Mouse (Mus musculus) ovary, postnatal 10 days (tissue): Measurements from ENCODE around the gene Brd2.

ENCODE experiments used
- DNase-seq: peaks from one replicate; pipeline ENCODE4 v3.0.0; 2022; ENCODE audit warnings: low spot score

The Brd2 gene

DNA sequence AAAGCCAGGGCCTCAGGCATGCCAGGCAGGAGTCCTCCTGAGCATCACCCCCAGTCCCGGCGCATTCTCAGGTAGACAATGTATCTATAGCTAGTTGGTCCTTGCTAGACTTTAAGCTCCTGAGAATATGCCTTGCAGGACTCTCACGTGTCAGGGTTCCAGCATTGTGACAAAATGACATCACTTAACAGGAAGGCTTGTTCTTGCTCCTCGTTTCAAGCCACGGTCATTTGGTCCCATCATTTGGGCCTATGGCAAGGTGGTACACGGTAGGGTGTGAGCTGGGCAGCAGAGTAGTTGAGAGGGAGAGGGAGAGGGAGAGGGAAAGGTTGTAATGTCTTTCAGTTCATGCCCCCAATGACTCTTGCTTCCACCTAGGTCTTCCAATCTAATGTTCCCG lies 9.5 kb upstream of the Brd2 start:
- DNase-seq = no peak

DNA sequence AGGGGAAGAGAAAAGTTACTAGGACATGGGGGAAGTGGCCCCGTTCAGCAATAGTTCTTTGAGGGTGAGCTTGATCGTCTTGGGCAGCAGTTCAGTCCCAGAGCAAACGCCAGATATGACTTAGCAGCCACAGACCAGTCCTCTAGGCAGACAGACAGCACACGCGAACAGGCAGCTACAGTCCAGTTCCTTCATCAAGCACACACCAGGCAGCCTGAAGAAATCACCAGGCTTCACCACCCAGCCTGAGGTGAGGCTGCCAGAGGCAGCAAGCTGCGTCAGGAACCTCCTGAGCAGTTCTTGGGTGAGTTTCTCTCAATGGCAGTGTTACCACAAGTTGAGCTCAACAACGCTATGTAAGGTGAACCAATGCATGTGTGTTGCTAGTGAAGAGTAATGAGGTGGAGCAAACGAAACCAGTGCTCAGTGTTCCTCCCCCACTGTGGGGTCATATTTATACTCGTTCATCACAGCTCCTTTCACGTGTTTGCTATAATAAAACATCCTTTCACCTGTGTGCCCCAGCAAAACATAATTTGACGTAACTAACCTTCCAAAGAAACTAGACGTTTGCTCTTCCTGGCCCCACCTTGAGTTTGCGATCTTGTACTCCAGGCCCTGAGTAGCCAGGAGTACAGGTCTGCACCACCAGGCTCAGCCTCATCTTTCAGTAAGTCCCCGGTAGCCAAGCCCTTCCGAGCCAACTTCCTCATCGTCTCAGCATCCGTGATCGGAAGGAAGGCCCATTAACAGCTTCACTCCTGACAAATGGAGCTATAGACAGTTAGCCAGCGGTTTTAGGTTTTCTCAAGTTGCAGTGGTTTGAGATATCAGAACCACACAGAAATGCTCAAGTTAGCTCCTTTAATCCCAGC lies 7.9 kb upstream of the Brd2 start:
- DNase-seq = no peak

DNA sequence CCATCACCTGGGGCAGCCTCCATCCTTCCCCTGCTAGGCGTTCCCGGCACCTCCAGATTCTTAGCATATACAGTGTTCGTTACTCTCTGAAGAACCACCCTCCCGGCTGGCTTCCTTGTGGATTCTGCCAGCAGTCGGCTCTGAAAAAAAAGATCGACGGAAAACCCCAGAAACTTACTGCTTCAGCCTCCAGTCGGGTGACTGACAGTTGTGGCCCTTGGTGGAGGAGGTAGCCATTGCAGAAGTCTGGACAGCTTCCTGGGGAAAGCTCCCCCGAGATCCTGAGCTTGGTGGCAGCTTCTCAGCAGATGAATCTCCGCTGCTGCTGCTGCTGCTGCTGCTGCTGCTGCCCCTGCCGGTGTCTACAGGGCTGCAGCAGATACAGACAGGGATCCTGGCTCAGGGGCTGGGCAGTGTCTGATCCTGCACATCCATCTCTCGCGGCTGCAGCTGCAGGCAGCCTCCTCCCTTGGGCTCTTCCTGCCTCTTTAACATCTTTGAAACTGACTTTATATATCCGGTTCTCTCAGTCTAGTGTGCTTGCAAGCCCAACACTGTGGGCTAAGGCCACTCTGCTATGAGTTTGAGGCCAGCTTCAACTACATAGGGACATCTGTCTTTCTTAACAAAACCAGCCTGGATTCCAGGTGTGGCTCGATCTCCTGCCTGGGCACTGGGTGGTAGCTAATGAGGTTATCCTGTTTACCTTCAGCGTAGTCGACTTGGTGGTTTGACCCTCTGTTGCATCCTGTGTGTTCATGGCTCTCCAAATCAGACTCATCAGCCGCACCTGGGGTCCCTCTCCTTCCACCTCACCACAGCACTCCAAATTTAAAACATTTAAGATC lies 6.7 kb upstream of the Brd2 start:
- DNase-seq = no peak

DNA sequence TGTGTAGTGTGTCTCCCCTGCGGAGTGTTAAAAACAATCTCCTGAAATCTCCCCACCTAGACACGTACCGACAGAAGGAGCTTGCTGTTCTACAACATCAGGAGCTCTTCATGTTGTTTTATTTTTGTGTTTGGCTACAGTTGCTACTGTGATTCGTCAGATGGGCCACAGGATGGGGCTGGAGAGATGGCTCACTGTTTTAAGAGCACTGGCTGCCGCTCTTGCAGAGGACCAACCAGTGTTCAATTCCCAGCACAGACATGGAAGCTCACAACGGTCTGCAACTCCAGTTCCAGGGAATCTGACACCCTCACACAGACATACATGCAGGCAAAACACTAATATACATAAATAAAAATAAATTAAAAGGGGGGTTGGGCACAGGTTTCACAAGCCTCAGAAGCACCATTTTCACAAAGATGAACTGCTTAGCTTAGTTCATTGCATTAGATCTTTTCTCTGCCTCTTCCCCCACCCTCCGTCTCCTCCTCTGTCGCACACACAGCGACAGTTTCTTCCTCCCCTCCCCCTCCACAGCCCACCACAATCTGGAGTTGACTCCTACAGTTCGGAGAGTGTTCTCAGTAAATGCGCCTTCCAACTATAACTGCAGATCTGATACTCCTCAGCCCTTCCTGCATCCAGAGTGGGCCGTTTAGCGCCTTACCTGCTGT lies 6.0 kb upstream of the Brd2 start:
- no peak for DNase-seq

DNA sequence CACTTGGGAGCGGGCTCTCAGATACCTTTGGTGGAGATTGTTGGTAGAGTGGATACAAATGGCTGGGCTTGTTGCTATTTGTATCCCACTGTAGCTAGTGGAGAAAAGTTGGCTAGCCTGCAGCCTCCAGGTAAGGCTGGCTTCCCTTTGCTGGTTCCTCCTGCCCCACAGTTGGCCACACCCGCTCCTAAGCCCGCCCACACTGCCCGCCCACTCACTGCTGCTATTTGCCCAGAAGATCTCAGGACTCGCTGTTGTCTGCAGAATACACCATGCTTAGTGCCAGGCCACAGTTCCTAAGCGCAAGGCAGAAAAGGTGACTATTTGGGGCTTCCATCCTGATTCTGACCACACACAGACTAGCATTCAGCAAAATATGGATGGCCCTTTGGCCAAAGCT lies 5.0 kb upstream of the Brd2 start:
- no peak for DNase-seq

DNA sequence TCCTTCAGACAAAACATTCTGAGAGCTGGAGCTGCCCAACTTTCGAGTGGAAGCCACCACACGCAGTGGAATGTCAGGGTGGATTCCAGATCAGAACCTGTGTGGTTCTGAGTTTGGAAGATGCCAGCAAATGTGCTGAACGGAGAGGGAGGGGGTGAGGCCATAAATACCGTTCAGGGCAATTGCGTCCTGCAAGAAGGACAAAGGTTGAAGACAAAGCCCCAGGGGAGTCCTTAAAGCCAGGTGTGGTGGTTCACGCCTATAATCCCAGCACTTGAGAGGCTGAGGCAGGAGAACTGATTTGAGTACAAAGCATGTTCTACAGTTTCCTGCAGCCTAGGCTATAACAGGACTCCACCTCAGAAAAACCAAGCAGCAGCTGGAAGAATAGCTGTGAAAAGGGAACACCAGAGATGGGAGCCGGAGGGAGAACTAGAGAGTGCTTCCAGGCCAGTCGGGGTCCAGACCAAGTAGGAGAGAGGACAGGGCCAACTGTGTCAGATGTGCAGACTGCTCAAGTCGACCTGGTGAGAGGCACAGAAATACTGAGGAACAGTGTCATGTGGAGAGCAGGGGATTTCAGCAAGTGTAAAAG lies 4.5 kb upstream of the Brd2 start:
- DNase-seq = no peak

DNA sequence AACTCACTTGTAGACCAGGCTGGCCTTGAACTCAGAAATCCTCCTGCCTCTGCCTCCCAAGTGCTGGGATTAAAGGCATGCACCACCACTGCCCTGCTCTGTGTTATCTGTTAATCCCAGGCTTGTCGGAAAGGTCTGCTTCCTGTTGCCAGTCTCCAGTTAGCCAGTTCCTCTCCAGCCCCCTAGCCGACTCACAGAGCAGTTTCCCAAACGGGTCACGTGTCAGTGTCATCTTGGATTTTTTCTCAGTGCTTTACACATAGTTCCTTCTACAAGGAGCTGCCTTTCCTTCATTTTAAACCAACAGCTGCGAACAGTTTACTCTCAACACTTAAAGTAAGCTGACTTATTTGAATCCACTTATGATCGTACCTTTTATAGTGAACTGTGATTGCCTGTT lies 2.2 kb upstream of the Brd2 start:
- no peak for DNase-seq

DNA sequence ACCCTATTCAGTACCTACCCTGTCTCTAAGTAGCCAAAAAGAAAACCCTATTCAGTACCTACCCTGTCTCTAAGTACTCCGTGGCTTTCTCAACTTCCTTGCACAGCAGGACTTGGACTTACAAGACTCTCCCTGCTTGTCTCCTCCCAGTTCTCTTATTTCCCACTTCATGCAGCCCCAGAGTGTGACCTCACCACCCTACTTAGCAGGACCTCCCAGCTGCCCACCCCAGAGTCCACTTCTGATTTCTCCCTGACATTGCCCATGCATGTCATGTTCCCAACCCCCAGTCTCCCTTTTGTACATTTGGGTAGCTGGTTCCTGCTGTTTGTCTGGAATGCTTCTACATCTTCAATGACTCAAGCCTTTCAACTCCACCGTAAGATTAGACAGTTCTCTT lies 1.1 kb upstream of the Brd2 start:
- DNase-seq = no peak

DNA sequence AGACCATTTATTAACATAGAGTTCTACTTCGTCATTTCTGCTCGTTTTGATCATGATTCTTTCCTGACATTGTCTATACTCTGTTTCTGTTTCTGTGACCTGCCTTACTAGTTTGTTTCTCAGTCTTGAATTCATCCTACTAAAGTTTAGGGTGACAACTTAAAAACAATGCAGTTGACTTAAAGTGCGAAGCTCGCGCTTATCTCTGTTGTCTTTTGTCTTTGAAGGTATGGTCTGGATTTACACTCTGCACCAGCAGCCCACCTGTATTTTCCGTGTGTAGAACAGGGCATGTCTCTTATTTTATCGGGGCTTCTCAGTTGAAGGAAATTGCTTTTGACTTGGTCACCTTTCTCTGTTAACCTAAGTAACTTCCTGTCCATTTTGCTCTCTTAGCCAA lies 677 bp upstream of the Brd2 start:
- DNase-seq = no peak

DNA sequence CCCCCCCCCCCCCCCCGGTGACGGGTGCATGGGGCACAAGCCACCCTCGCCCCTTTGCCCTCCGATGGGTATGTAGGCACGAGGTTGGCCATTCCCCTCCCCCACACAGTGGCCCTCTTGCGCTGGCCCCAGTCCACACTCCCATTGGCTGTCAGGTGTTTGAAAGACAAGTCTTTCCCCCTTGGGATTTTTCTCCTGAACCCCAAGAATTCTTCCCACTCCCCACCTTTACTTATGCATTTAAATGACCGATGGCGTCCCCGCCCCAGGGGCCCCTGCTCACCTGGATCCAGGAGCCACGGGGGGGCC lies 601 bp downstream of the Brd2 start:
- DNase-seq = peak; percentile 63

DNA sequence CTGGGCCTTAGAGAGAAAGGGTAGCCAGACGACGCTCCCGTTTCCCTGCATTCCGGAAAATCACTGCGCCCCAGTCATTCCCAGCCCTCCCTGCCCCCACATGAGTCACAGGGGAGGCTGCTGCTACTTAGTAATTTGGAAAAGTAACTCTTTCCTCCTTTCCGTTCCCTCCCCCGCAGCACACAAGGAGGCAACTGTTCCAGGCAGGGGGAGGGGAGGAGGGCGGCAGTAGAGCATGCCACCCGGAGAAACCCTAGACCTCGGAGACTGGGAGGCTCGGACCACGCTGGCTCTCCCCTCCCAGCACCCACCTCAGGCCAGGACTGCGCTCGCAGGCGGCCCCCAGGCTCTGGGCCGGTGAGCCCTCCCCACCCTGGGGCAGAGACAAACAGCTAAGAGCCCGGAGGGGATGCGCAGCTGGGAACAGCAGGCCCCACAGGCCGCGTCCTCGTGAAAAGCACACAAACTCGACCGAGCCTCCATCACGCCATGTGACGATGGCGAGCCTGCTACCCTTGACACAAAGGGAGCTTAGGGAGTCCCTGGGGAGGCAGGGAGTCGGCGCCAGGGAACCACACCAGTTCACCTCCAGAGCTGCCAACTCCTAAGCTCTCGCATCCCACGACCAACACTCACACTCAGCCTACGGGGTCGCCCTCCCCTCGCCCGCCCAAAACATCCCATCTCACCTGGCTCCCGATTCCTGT lies 1.1 kb downstream of the Brd2 start:
- peak; percentile 85 for DNase-seq

DNA sequence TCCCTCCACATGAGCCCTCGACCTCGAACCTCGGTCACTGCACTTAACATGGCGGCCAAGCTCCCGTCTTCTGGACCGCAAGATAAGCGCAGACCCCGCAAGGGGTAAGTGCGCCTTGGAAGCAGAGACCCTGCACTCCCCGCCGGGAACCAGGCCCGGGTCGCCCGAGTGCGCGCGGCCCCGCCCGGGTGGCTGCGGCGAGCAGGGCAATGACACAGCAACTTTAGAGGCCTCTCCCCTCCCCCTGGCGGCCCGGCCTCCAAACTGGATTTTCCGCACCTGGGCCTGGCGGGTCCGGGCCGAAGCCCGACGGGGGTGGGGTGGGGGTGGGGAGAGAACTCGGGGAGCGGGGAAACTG lies 1.6 kb downstream of the Brd2 start:
- peak; percentile 70 for DNase-seq

DNA sequence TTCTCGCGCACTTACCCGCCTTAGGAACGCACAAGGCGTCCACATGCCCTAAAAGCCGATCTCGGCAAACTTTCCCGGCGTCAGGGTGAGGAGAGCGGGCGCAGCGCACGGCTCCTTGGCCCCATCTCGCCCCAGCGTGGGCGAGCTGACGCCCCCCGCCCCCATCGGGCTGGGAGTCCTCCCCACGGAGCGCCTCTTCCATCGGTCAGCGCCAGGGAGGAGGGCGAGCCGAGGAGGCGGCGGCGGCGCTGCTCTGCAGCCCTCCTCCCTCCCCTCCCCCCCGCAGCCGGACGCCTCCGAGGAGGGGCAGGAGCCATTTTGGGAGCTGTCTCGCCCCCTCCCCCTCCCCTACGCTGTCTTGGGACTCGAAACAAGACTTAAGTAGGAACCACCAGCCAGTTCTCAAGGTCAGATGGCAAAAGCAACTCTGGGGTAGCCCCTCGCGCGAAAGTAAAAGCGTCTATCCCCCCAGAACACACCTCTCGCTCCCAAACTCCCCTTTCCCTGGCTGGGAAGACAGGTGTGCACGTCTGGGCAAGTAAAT lies 2.2 kb downstream of the Brd2 start:
- DNase-seq = peak; percentile 67

DNA sequence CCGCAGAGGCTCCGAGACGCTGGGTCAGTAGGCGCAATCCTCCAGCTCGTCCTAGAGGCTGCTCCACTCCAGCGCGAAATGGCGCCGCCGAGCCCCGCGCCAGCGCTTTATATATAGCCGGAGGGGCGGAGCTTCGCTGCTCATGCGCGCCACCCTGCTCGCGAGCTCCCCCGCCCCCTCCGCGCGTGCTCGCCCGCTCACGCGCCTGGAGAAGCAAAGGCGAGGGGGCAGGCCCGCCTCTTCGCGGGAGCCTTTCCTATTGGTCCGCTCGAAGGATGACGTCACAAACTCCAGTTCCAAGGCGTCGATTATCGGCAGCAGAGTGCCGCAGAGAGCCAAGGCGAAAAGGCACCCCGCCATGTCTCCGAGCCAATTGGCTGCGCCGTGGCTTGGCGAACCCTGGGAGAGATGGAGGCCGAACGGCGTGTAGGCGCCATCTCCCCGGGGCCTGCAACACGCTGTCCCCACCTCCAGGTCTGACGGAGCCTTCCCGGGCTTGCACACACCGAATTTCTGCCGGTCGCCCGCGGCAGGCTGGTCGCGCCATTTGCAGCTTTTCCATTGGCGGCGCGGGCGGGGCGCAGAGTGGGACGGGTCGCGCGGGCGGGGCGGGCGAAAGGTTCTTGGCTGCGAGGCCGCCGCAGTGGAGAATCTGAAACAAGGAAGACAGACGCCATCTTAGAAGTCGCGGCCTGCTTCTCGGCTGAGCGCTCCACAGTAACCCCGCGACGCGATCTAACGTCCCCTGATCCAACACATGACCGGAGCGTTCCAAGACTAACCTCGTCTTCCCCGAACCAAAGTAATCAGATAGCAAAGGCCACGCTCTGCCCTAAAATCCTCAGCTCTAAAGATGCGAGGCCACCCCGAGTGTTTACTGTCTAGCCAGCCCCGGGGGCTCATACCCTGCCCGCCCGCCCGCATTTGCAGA lies 2.9 kb downstream of the Brd2 start, which contains the start of gene H2-DMa:
H2-DMa (plus strand) TSS at position 293 of the 931 bp plus-strand sequence.
- peak; percentile 99 for DNase-seq

DNA sequence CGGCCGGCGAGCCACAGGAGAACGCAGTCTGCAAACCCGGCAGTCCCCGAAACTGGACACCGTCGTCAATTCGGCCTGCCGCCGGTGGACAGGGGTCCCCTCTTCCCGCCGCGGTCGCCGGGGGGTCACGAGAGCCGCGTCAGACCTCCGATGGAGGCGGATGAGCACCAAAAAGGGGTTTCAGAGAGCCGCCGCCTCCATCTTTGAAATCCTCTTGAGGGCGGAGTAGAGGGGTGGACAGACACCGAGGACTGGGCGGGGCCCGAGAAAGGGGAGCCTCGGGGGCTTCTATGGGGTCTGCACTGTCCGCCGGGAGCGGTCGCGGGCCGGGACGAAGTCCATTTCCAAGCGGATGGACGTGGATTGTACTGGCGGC lies 3.6 kb downstream of the Brd2 start:
- DNase-seq = no peak

DNA sequence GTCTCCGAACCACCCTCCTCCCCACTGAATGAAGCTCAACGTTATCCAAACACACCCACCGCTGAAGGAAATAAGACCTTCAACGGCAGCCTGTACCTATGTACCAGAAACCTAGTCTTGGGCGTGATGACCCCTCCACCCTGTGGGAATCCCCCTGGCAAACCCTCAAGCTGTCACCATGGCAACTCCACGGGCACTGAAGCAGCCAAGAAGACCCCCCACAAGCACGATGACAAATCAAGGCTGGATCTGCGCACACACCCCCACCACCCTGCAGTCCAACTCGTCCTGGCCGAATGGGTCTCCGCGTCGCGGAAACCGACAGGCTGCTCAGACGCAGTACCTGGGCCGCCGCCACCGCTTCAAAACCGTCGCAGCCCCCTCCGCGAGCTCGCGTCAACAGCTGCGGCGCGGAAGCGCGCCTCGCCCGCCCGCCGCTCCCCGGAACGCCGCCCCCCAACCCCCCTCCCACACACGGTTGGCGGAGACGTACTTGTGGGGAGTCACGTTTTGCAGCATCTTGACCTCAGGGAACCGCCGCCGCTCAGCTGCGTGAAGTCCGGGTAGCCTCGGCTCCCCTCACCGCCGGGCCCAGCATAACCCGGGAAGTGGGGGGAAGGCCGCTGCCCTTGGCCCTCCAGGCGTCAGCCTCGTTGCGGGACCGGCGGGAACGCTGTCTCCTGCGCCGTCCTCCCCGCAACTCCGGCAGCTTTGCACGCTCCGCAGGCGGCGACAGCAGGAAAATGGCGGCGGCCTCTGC lies 4.1 kb downstream of the Brd2 start:
- DNase-seq = peak; percentile 22

DNA sequence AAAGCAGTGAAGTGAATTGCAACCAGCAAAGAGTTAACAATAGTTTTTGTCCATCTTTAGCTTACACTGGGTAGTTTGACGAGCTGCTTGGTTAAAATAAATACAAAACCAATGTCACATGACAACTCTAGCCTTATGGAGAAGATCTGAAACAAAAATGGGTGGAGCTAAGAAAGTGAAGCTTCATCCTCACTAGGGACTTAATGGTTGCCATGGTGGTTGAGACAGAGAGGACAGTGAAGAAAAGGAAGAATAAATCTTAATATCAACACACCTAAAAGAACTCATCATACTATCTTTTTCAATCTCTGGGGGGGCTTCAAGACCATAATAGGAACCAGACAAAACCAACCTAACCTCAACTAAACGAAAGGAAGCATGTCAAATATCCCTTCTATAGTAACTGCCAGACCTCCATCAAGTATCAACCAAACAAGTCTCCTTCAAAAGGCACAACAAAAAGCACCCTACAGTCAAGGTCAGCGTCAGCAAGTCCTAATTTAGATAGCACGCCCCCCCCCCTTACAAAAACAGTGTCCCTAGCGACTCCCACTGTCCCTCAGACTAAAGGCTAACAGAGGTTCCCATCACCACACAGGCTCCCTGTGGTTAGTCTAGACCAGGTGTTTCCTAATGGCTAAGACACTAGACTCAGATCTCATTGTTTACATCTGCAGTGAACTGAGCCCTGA lies 4.9 kb downstream of the Brd2 start:
- no peak for DNase-seq

DNA sequence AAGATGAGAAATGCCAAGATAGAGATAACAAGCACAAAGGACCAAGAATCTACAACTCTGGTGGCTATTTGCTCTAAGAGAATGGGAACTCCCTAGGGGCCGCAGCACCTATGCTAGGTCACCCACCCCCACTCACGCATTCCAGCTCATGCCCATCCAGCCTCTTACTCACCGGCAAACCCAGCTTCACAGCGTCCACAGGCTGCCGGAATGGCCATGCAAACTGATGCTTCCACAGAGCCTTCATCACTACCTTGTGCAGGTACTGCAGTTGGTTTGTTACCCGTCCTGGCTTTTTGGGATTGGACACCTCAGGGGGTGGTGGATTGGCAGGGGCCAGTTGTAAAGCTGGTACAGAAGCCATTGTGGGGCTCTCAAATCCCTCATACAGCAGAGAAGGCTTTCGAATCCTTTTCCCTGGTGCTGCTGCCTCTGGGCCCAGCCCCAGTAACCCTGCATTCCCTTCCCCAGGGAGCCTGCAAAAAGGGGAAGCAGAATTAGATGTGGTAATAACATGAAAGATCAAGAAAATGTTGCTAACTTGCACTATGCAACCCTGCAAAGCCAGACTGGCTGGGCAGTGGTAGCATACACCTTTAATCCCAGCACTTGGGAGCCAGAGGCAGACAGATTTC lies 5.6 kb downstream of the Brd2 start:
- no peak for DNase-seq

DNA sequence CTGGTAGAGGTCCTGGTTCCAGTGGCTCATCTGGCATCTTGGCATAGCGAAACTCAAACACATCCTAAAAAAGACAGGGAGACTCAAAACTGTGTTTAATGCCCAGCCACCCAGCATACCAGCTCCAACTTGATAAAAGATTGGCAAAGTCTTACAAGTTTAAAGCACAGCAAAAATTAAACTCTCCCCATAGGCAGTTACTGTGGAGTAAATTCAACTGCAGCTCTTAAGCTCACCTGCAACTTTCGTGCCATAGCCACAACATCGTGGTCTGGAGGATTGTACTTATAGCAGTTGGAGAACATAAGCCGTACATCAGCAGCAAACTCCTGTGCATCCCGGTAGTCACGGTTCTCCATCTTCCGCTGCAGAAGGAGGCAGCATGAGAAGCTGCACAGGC lies 8.3 kb downstream of the Brd2 start:
- no peak for DNase-seq
